Mouse (Mus musculus): ENCODE data around the gene Luzp1. TPM values are rescaled to one million over a fixed set of nuclear protein-coding genes. Genes with fewer than 3 reads are reported as not detected.

Luzp1 gene
- polyA plus RNA-seq, 1 experiment from 2014 or later, result 108 TPM

DNA sequence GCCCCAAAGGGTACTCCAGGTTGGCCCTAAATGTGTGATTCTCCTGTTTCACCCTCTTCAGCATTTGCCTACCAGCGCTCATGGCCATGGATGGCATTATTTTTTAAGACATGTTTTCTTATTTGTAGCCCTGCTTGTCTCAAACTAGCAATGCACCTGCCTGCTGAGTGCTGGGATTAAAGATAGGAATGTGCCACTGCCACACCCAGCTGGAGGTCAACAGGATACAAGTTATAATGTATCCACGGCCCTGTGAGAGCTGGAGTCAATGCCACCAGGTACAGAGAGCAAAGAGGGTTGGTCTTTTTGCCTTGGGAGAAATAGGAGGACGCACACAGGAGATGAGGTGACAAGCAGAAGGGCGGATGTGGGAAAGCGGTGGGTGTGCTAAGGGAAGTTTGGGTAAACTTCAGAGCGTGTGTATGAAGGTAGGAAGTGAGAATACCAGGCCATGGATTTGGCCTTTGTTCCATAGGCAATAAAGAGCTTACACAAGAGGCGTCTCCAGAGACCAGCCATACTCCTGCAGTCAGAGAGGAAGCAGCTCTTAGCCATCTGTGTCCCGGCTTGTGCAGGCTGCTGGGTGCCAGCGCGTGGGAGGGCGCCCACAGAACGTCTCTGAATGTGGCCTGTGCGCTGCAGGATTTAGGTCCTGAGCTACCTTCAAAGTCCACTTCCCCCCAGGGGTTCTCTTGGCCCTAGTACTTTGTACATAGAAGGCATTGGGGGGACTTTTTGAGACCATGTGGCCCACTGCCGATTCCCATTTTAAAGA, 821 bp upstream of the Luzp1 start:
- Histone ChIP-seq H3K27me3 (ENCODE audit: insufficient read depth, poor library complexity, severe bottlenecking) (peaks cover 27% of the 10 kb centered on the region), H3K4me3 (peak overlapping the region; percentile 84; the same call in 1 of the 2 replicates), H3K4me1 (replicated peaks) (peaks cover 51% of the 10 kb centered on the region), H3K27ac (peak overlapping the region; percentile 95; the same call in 1 of the 2 replicates), H3K9me3 (no peaks in the 10 kb centered on the region), H3K36me3 (no peaks in the 10 kb centered on the region)
- no peak for DNase-seq (ENCODE audit: low spot score)
- 73% methylated on average over 14 of the region's 14 CpGs for WGBS

DNA sequence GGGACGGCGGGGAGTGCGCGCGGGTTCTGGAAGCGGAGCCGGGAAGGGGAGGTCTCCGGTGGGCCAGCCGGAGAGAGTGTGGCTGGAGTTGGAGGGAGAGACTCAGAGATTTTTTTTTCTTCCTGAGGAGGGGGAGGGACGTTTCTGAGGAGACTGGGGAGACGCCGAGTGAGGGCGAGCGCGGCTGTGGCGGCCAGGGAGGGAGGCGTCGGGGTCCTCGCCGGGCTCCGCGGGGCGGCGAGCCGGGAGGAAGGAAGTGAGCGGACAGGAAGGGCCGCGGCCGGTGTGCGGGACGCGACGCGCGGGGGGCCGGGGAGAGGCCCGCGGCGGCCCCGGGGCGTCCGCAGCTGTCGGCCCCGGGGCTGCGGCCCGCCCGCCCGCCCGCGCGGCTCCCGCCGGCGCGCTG, 383 bp downstream of the Luzp1 start:
- Histone ChIP-seq H3K9me3 (no peaks in the 10 kb centered on the region), H3K4me1 (replicated peaks) (peaks cover 49% of the 10 kb centered on the region), H3K27ac (peak overlapping the region; percentile 95), H3K27me3 (ENCODE audit: insufficient read depth, poor library complexity, severe bottlenecking) (peaks cover 15% of the 10 kb centered on the region), H3K4me3 (peak overlapping the region; percentile 84), H3K36me3 (no peaks in the 10 kb centered on the region)
- no peak for DNase-seq (ENCODE audit: low spot score)
- WGBS, result under 1% methylated on average over 45 of the region's 55 CpGs

DNA sequence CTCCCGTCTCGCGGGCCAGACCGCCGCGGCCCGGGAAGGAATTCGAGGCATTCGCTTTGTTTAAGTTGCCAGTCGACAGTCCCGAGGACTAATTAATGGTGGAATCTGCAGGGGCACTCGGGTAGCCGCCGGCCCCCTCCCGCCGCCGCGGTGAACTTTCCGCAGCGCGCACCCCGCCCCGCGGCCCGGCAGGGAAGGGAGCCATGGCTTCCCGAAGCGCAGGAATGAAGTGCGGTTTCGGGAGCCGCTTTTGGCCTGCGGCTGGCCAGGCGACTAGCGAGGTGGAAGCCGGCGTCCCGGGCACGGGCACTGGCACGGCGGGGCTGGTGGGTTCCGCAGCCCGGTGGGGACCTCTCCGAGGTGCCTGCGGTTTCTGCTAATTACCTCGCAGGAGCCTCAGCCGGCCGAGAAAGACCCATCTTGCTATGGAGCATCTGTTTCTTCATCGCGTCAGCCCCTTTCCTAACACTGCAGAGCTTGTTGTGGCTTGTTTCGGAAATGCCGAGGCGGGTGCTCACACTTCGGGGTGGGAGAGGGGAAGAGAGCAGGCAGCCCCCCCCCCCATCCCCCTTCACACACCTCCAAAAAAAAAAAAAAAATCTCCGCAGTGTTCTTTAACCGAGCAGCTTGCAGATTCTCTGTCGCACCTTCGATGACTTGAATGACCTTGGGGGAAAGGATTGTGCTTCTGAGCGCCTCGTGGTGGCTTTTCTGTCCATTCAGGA, 948 bp downstream of the Luzp1 start:
- H3K4me1 ChIP-seq (replicated peaks), result peaks cover 47% of the 10 kb centered on the region
- H3K27me3 ChIP-seq (ENCODE audit: insufficient read depth, poor library complexity, severe bottlenecking), result peaks cover 10% of the 10 kb centered on the region; the same call in 1 of the 2 replicates
- H3K9me3 ChIP-seq, result no peaks in the 10 kb centered on the region
- peak overlapping the region; percentile 84 for H3K4me3 ChIP-seq
- H3K36me3 ChIP-seq, result no peaks in the 10 kb centered on the region
- DNase-seq (ENCODE audit: low spot score), result peak; percentile 70
- peak overlapping the region; percentile 95 for H3K27ac ChIP-seq
- WGBS, result under 1% methylated on average over 58 of the region's 58 CpGs

DNA sequence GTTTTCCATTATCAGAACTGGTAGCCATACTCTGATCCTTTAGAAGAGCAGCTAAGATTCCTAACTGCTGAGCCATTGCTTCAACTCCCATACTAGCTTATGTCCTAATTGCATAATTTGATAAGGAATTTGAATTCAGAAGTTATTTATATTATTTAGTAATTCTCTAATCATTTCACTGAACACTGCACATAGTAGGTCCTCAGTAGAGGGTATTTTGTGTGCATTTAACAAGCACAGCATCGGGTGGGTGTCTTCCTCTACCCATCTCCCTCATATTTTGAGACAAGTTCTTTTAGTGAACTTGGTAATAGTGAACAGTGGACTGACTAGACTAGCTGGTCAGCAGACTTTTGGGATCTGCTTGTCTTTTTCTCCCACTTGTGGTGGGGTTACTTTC, 7.1 kb downstream of the Luzp1 start:
- peaks cover 25% of the 10 kb centered on the region for H3K4me1 ChIP-seq (replicated peaks)
- no peak overlapping the region for H3K4me3 ChIP-seq
- 96% methylated on average over 1 of the region's 1 CpGs for WGBS
- H3K27me3 ChIP-seq (ENCODE audit: insufficient read depth, poor library complexity, severe bottlenecking), result no peaks in the 10 kb centered on the region
- no peak for DNase-seq (ENCODE audit: low spot score)
- no peaks in the 10 kb centered on the region for H3K9me3 ChIP-seq
- H3K36me3 ChIP-seq, result peaks cover 6% of the 10 kb centered on the region; the same call in 1 of the 2 replicates
- no peak overlapping the region for H3K27ac ChIP-seq

DNA sequence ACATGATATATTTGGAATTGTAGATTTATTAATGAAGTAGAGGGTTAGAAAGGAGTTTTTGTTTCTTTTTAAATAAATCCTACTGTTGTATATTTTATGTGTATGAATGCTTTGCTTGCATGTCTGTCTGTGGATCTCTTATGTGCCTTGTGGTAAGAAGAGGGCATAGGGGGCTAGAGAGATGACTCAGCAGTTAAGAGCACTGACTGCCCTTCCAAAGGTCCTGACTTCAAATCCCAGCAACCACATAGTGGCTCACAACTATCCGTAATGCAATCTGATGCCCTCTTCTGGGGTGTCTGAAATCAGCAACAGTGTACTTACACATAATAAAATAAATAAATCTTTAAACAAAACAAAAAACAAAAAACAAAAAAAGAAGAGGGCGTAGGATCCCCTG, 17.0 kb downstream of the Luzp1 start:
- Histone ChIP-seq H3K27ac (no peak overlapping the region), H3K9me3 (no peaks in the 10 kb centered on the region), H3K4me1 (replicated peaks) (no peaks in the 10 kb centered on the region), H3K36me3 (peaks cover 16% of the 10 kb centered on the region), H3K27me3 (ENCODE audit: insufficient read depth, poor library complexity, severe bottlenecking) (no peaks in the 10 kb centered on the region), H3K4me3 (no peak overlapping the region)
- no peak for DNase-seq (ENCODE audit: low spot score)
- 98% methylated on average over 2 of the region's 2 CpGs for WGBS

DNA sequence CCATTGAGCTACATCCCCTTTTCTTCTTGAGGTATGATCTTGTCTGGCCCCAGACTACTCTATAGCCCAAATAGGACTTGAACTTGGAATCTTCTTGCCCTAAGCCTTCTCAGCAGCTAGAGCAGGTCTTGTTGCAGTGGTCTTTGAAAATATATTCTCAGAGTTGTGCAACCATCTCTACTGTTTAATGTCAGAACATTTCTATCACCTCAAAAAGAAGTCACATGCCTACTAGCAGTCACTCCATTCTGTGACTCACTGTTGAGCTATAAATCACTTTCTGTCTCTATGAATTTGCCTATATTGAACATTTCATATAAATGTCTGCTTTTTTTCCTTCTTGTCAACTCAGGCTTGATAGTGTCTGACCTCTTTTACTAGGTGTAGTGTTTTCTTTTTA, 26.4 kb downstream of the Luzp1 start:
- Histone ChIP-seq H3K9me3 (no peaks in the 10 kb centered on the region), H3K27me3 (ENCODE audit: insufficient read depth, poor library complexity, severe bottlenecking) (no peaks in the 10 kb centered on the region), H3K4me1 (replicated peaks) (no peaks in the 10 kb centered on the region), H3K36me3 (no peaks in the 10 kb centered on the region), H3K27ac (no peak overlapping the region), H3K4me3 (no peak overlapping the region)
- no peak for DNase-seq (ENCODE audit: low spot score)

DNA sequence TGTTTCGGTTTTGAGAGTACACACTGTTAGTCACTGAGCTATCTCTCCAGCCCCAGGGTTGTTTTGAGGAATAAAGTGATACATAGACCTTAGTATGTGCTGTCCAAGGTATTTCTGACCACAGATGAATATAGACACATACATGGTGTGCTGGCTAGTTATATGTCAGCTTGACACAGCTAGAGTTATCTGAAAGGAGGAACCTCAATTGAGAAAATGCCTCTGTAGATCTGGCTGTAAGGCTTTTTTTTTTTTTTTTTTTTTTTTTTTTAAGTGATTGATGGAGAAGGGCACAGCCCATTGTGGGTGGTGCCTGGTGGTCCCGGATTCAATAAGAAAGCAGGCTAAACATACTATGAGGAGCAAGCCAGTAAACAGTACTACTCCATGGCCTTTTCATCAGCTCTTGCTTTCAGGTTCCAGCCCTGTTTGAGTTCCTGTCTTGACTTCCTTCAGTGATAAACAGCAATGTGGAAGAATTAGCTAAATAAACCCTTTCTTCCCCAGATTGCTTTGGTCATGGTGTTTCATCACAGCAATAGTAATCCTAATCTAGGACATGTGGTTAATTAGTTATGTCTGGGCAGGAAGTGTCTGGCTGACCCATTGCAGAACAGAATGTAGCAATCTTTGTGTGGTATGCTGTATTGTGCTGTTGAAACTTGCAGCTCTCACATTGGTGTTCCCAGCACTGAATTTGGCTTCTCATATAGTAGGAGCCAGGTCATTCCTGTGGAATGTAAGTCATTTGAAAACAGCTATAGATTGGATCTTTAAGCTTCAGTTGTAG, 36.1 kb downstream of the Luzp1 start:
- no peak for DNase-seq (ENCODE audit: low spot score)
- 63% methylated on average over 2 of the region's 2 CpGs for WGBS

DNA sequence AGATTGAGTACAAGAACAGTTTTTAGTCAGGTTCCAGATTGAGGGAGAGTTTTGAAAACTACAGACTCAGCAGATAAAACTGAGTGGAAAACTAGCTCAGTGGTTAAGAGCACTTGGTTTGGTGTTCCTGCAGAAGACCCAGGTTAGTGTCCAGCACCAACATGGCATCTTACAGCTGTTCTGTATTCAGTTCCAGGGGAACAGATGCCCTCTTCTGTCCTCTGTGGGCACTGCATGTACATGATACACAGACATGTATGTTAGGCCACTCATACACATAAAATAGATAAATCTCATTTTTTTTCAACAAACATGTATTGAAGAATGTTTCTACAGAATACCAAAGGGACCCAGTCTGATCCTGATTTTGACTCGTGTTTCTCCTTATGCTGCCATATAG, 40.3 kb downstream of the Luzp1 start:
- no peak overlapping the region for H3K27ac ChIP-seq
- no peak overlapping the region for H3K4me3 ChIP-seq
- no peak for DNase-seq (ENCODE audit: low spot score)
- H3K27me3 ChIP-seq (ENCODE audit: insufficient read depth, poor library complexity, severe bottlenecking), result no peaks in the 10 kb centered on the region
- H3K36me3 ChIP-seq, result no peaks in the 10 kb centered on the region
- peaks cover 11% of the 10 kb centered on the region for H3K4me1 ChIP-seq (replicated peaks)
- H3K9me3 ChIP-seq, result no peaks in the 10 kb centered on the region
- WGBS, result 88% methylated on average over 1 of the region's 1 CpGs

More for the DNA sequence above, 36.1 kb downstream of the Luzp1 start:
- H3K4me1 ChIP-seq (replicated peaks), result 0 out of 2 replicates have a peak, but pooled peaks cover 3% of the 10 kb centered on the region
- no peaks in the 10 kb centered on the region for H3K36me3 ChIP-seq
- no peaks in the 10 kb centered on the region for H3K9me3 ChIP-seq
- no peak overlapping the region for H3K4me3 ChIP-seq
- no peak overlapping the region for H3K27ac ChIP-seq
- no peaks in the 10 kb centered on the region for H3K27me3 ChIP-seq (ENCODE audit: insufficient read depth, poor library complexity, severe bottlenecking)

DNA sequence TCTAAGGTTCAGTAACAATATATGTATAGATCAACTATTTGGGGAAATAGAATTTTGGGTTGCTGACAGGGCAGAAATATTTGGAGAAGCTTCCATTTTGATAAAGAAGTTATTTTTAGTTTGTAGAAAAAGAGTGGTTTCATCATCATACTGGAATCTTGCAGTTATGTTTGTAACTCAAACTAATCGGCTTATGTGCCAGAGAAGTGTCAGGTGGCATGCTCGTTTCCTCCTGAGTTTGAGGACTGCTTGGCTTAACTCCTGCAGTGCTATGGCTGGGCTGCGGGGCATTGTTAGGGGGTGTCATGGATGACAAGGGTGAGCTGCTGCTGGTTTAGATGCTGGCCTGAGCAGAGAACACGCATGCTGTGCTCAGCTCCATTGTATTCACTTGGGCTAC, 42.1 kb downstream of the Luzp1 start:
- DNase-seq (ENCODE audit: low spot score), result no peak
- Histone ChIP-seq H3K36me3 (peaks cover 4% of the 10 kb centered on the region; the same call in 1 of the 2 replicates), H3K4me1 (replicated peaks) (peaks cover 11% of the 10 kb centered on the region), H3K4me3 (no peak overlapping the region), H3K27me3 (ENCODE audit: insufficient read depth, poor library complexity, severe bottlenecking) (no peaks in the 10 kb centered on the region), H3K27ac (no peak overlapping the region), H3K9me3 (no peaks in the 10 kb centered on the region)
- WGBS, result 65% methylated on average over 4 of the region's 4 CpGs

DNA sequence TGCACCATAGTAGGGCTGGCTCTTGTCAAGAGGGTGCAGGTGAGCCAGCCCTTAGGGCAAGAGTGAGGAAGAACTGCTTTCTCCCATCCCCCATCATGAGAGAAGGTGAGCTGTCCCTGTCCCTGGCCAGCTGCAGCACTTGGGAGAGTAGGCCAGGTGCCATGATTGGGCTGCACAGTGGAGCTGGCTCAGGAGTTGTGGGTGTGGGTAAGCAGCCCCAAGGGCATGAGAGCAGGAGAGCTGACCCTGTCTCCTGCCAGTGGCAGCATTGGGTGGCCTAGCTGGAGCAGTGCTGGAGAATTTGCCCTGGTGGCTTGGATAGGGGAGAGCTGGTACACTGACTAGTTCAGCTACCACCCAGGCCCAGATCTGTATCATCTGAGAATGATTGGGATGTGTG, 43.3 kb downstream of the Luzp1 start:
- H3K4me1 ChIP-seq (replicated peaks), result peaks cover 11% of the 10 kb centered on the region
- H3K36me3 ChIP-seq, result peaks cover 4% of the 10 kb centered on the region; the same call in 1 of the 2 replicates
- H3K9me3 ChIP-seq, result no peaks in the 10 kb centered on the region
- no peak overlapping the region for H3K27ac ChIP-seq
- no peak overlapping the region for H3K4me3 ChIP-seq
- no peaks in the 10 kb centered on the region for H3K27me3 ChIP-seq (ENCODE audit: insufficient read depth, poor library complexity, severe bottlenecking)
- DNase-seq (ENCODE audit: low spot score), result no peak

DNA sequence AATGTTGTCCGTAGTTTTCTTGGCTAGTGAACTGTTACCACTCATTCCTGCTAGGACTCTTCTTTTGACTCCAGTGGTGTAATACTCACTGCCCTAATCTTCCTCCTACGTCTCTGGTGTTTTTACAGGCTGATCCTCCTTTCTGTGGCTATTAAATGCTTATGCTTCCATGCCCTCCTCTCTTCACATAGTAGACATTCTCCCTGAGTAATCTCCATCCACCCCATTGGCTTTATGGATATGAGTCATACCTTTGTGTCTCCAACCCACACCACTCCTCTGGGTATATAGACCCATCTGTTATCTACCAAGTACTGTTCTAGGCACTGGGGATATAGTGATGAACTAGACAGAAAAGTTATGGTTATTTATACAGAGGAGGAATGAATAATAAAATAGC, 48.6 kb downstream of the Luzp1 start:
- Histone ChIP-seq H3K36me3 (peaks cover 17% of the 10 kb centered on the region), H3K4me1 (replicated peaks) (peaks cover 2% of the 10 kb centered on the region; the same call in 1 of the 2 replicates), H3K27me3 (ENCODE audit: insufficient read depth, poor library complexity, severe bottlenecking) (no peaks in the 10 kb centered on the region), H3K27ac (no peak overlapping the region), H3K4me3 (no peak overlapping the region), H3K9me3 (no peaks in the 10 kb centered on the region)
- 85% methylated on average over 2 of the region's 2 CpGs for WGBS
- DNase-seq (ENCODE audit: low spot score), result no peak

DNA sequence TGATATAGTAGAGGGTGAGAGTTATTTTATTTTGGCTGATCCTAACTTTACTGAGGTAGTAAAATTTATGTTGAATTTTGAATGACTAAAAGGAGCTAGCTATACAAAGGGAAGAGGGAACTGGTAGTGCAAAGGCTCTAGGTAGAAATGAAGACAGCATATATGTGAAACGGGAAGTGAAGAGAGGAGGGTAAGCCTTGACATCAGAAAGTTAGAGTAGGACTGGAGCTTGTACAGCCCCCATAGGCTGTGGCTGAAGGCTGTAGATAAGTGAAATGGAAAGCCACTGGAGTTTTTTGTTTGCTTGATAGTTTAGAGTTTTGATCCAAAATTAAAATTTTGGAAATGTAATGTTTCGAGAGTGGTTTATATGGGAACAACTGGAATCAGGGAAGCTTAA, 49.0 kb downstream of the Luzp1 start:
- WGBS, result 91% methylated on average over 2 of the region's 2 CpGs
- Histone ChIP-seq H3K27me3 (ENCODE audit: insufficient read depth, poor library complexity, severe bottlenecking) (no peaks in the 10 kb centered on the region), H3K9me3 (no peaks in the 10 kb centered on the region), H3K4me3 (no peak overlapping the region), H3K36me3 (peaks cover 21% of the 10 kb centered on the region), H3K27ac (no peak overlapping the region), H3K4me1 (replicated peaks) (no peaks in the 10 kb centered on the region)
- no peak for DNase-seq (ENCODE audit: low spot score)

DNA sequence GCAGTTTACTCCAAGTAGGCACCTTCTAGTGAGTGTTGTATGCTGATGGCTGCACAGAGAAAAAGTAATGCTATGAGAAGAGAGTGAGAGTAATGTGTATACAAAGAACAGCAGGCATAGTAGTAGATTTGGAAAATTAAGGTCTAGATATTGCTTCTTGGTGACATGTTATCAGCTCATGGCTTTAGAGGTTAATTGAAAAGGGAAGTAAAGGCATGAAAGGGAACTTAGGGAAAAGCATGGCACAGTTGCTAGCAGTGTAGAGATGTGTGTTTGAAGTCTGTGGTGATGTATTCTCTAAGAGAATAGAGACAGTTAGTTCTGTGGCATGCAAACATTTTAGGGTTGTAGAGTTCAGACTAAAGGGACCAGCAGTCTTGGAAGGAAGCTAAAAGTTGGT, 50.3 kb downstream of the Luzp1 start:
- Histone ChIP-seq H3K27me3 (ENCODE audit: insufficient read depth, poor library complexity, severe bottlenecking) (no peaks in the 10 kb centered on the region), H3K27ac (no peak overlapping the region), H3K4me1 (replicated peaks) (no peaks in the 10 kb centered on the region), H3K4me3 (no peak overlapping the region), H3K36me3 (peaks cover 25% of the 10 kb centered on the region), H3K9me3 (no peaks in the 10 kb centered on the region)
- DNase-seq (ENCODE audit: low spot score), result no peak
